Mouse (Mus musculus) right cerebral cortex, postnatal 4 days (tissue): ENCODE data around the gene Gm3072.
"Not testable (repeated sequence)": the region's sequence is repeated elsewhere in the genome, so short reads cannot be mapped to it uniquely, and the experiment has no call there.

ENCODE experiments used
- DNase-seq: peaks from one replicate; pipeline ENCODE4 v3.0.0-alpha.2; 2022

The Gm3072 gene

GRCm38 (mm10) chr14:41624512-41624911, at the start of gene Gm3072:
Gene Gm3072, minus strand, starts transcription at chr14:41624612.
- not testable (repeated sequence) for DNase-seq

- not testable (repeated sequence) for DNase-seq
Measured at GRCm38 (mm10) chr14:41648176-41648575, 23.8 kb upstream of the Gm3072 start.

DNA sequence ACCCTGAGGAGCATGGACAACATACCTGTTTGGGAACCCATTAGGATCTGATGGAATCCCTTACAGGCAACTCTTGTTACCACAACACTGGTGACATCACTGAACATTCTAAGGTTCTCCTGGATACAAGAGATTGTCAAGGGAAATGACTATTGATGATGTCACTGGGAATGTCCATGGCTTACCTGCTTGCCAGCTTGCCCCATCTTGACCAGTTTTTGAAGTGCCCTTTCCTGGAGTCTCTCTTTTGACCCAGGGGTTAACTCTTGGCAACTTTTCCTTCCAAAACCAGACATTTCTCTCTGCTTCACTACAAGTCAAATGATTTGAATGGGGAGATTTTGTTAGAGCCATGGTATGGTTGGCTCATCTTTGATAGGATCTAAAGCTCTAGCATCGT, 22.0 kb upstream of the Gm3072 start, which contains the start of gene Gm3676:
Gm3676 (minus strand) TSS at position 101 of the 400 bp plus-strand sequence.
- DNase-seq = not testable (repeated sequence)

GRCm38 (mm10) chr14:41630144-41630543, 5.7 kb upstream of the Gm3072 start:
- DNase-seq = not testable (repeated sequence)

- not testable (repeated sequence) for DNase-seq
Measured at GRCm38 (mm10) chr14:41622535-41622934, 1.9 kb downstream of the Gm3072 start.

GRCm38 (mm10) chr14:41610690-41611089, 13.7 kb downstream of the Gm3072 start:
- DNase-seq = not testable (repeated sequence)

GRCm38 (mm10) chr14:41600935-41601334, 23.5 kb downstream of the Gm3072 start:
- DNase-seq = not testable (repeated sequence)

DNA sequence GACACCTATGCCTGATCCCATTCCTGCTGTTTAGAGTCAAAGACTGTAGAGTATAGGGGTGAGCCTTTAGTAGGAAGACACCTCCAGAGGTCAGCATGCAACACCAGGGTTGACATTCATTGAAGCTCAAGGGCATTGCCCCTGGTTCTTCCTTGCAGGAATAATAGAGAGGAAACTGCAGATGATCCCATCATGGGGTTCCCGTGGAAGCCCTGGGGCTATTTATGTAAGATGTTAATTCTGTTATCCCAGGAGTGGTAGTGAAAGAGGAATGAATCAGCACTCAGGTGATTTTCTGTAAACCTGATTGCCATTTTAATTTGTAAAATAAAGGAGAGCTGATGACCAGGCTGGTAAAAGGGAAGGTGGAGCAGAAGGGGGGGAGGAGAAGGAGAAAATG, 38.1 kb downstream of the Gm3072 start:
- not testable (repeated sequence) for DNase-seq

GRCm38 (mm10) chr14:41572911-41573310, 51.5 kb downstream of the Gm3072 start, which contains the start of gene 1700049E17Rik2:
Gene 1700049E17Rik2, plus strand, starts transcription at chr14:41573211.
- not testable (repeated sequence) for DNase-seq
